7 mouse cellular contexts compared by ENCODE assay signal in genomic region chr8:78509273-78510031, GRCm38 (mm10). TPM values are rescaled to one million over a fixed set of nuclear protein-coding genes. Genes with fewer than 3 reads are reported as not detected.
DNase-seq lines count a peak whose midpoint lies in the region; ATAC-seq and TF ChIP-seq lines count a peak whose summit lies in the region.

Gene Slc10a7, plus strand, starts transcription at chr8:78509346.

- H3K4me2 ChIP-seq in intestine, postnatal 0 days (replicated peaks; ENCODE audit: low read depth): peak within 1 kb of the TSS; percentile 100
- peak within 1 kb of the TSS; percentile 90 for H3K4me2 ChIP-seq in limb, embryonic 11.5 days (ENCODE audit: low read depth, severe bottlenecking)
- H3K4me2 ChIP-seq in midbrain, embryonic 13.5 days (replicated peaks): peak within 1 kb of the TSS; percentile 94

- H3K4me1 ChIP-seq in embryonic facial prominence, embryonic 10.5 days: peaks cover 18% of the 10 kb centered on the region
- no peaks in the 10 kb centered on the region for H3K4me1 ChIP-seq in intestine, postnatal 0 days (replicated peaks; ENCODE audit: control insufficient read depth, insufficient read depth, low read length)
- H3K4me1 ChIP-seq in limb, embryonic 11.5 days (ENCODE audit: control insufficient read depth, insufficient read depth, low read length): no peaks in the 10 kb centered on the region
- H3K4me1 ChIP-seq in midbrain, embryonic 13.5 days (replicated peaks): peaks cover 24% of the 10 kb centered on the region
- no peaks in the 10 kb centered on the region; the same call in 1 of the 2 replicates for H3K4me1 ChIP-seq in small intestine, adult 2 months (ENCODE audit: control insufficient read depth, insufficient read depth, insufficient read length, low read length)

- peaks cover 35% of the 10 kb centered on the region for H3K36me3 ChIP-seq in embryonic facial prominence, embryonic 10.5 days (replicated peaks)
- H3K36me3 ChIP-seq in intestine, postnatal 0 days (ENCODE audit: control insufficient read depth, insufficient read depth): peaks cover 3% of the 10 kb centered on the region; the same call in 1 of the 2 replicates
- H3K36me3 ChIP-seq in limb, embryonic 11.5 days (ENCODE audit: control insufficient read depth, insufficient read depth, low read length): peaks cover 8% of the 10 kb centered on the region; the same call in 1 of the 2 replicates
- H3K36me3 ChIP-seq in midbrain, embryonic 13.5 days: peaks cover 17% of the 10 kb centered on the region
- no peaks in the 10 kb centered on the region; the same call in 1 of the 2 replicates for H3K36me3 ChIP-seq in small intestine, adult 2 months (ENCODE audit: control insufficient read depth, insufficient read depth, low read length)

- H3K27ac ChIP-seq in embryonic facial prominence, embryonic 10.5 days (replicated peaks): peak within 1 kb of the TSS; percentile 100
- H3K27ac ChIP-seq in intestine, postnatal 0 days (ENCODE audit: low read depth, low read length): peak within 1 kb of the TSS; percentile 96
- peak within 1 kb of the TSS; percentile 91 for H3K27ac ChIP-seq in limb, embryonic 11.5 days (replicated peaks; ENCODE audit: low read depth, low read length)
- H3K27ac ChIP-seq in midbrain, embryonic 13.5 days: peak within 1 kb of the TSS; percentile 98
- H3K27ac ChIP-seq in small intestine, adult 2 months (ENCODE audit: insufficient read depth, low read depth, low read length): peak within 1 kb of the TSS; percentile 82

- peak within 1 kb of the TSS; percentile 96 for H3K4me3 ChIP-seq in embryonic facial prominence, embryonic 10.5 days
- H3K4me3 ChIP-seq in intestine, postnatal 0 days (ENCODE audit: low read depth, low read length): peak within 1 kb of the TSS; percentile 94
- peak within 1 kb of the TSS; percentile 93 for H3K4me3 ChIP-seq in limb, embryonic 11.5 days (ENCODE audit: low read depth, low read length)
- H3K4me3 ChIP-seq in midbrain, embryonic 13.5 days (replicated peaks): peak within 1 kb of the TSS; percentile 95
- peak within 1 kb of the TSS; percentile 80 for H3K4me3 ChIP-seq in small intestine, adult 2 months (ENCODE audit: low read depth, low read length)

- under 1% methylated on average over 51 of the region's 51 CpGs for WGBS in embryonic facial prominence, embryonic 10.5 days
- under 1% methylated on average over 51 of the region's 51 CpGs for WGBS in intestine, postnatal 0 days
- WGBS in limb, embryonic 11.5 days: under 1% methylated on average over 51 of the region's 51 CpGs
- WGBS in midbrain, embryonic 13.5 days: under 1% methylated on average over 51 of the region's 51 CpGs
- WGBS in small intestine, adult 2 months: under 1% methylated on average over 51 of the region's 51 CpGs

- no peak for TF ChIP-seq POLR2A in small intestine, adult 2 months (IDR thresholded peaks at IDR 0.05; ENCODE audit: low read depth, low read length)

- H3K9me3 ChIP-seq in embryonic facial prominence, embryonic 10.5 days: peaks cover 8% of the 10 kb centered on the region; the same call in 1 of the 2 replicates
- H3K9me3 ChIP-seq in intestine, postnatal 0 days (ENCODE audit: control insufficient read depth): no peaks in the 10 kb centered on the region
- no peaks in the 10 kb centered on the region for H3K9me3 ChIP-seq in limb, embryonic 11.5 days (ENCODE audit: control insufficient read depth, low read length)
- no peaks in the 10 kb centered on the region for H3K9me3 ChIP-seq in midbrain, embryonic 13.5 days

- ATAC-seq in granulocyte monocyte progenitor cell, adult 5-6 weeks (replicated peaks; ENCODE audit: poor library complexity, severe bottlenecking): peak; percentile 72
- ATAC-seq in intestine, postnatal 0 days: peak; percentile 93
- ATAC-seq in limb, embryonic 11.5 days (ENCODE audit: insufficient number of reproducible peaks, low FRiP score, low TSS enrichment, low read depth): peak; percentile 96
- ATAC-seq in midbrain, embryonic 13.5 days: peak; percentile 98

- DNase-seq in adrenal gland, postnatal 10 days: peak; percentile 88
- DNase-seq in embryonic facial prominence, embryonic 10.5 days (ENCODE audit: low spot score): peak; percentile 93
- peak; percentile 92 for DNase-seq in limb, embryonic 11.5 days (ENCODE audit: low spot score)

- H3K27me3 ChIP-seq in embryonic facial prominence, embryonic 10.5 days (replicated peaks; ENCODE audit: low read depth, poor library complexity, severe bottlenecking): no peaks in the 10 kb centered on the region
- no peaks in the 10 kb centered on the region for H3K27me3 ChIP-seq in intestine, postnatal 0 days (replicated peaks; ENCODE audit: control insufficient read depth, insufficient read depth, low read length)
- no peaks in the 10 kb centered on the region for H3K27me3 ChIP-seq in limb, embryonic 11.5 days (ENCODE audit: control insufficient read depth, insufficient read depth, low read length)
- H3K27me3 ChIP-seq in midbrain, embryonic 13.5 days: no peaks in the 10 kb centered on the region
- no peaks in the 10 kb centered on the region for H3K27me3 ChIP-seq in small intestine, adult 2 months (ENCODE audit: control insufficient read depth, insufficient read depth, low read length)

- H3K9ac ChIP-seq in intestine, postnatal 0 days (ENCODE audit: low read depth, low read length): peak within 1 kb of the TSS; percentile 94
- peak within 1 kb of the TSS; percentile 100 for H3K9ac ChIP-seq in limb, embryonic 11.5 days (ENCODE audit: low read length)
- peak within 1 kb of the TSS; percentile 99 for H3K9ac ChIP-seq in midbrain, embryonic 13.5 days (replicated peaks)

- TF ChIP-seq CTCF in intestine, postnatal 0 days (IDR thresholded peaks at IDR 0.05; ENCODE audit: low read depth): no peak
- no peak for TF ChIP-seq CTCF in small intestine, adult 2 months (IDR thresholded peaks at IDR 0.05; ENCODE audit: extremely low read depth, insufficient read length, insufficient replicate concordance, low read depth, low read length)

RNA-seq across cellular contexts. Expression of gene Slc10a7, which starts in this region (rescaled TPM):
- 10 to 100 TPM; 15.8 to 16.0 TPM for total RNA-seq in adrenal gland, postnatal 10 days (2021)
- polyA plus RNA-seq in embryonic facial prominence, embryonic 10.5 days (2016; fragmentation: Nextera tagmentation; extraction: Ambion mirVana): 10.1 and 10.9 TPM in 2 replicates
- 24.0 and 27.9 TPM in 2 replicates for total RNA-seq in granulocyte monocyte progenitor cell, adult 5-6 weeks (2014; fragmentation: Nextera tagmentation)
- 21.3 and 25.1 TPM in 2 replicates for total RNA-seq in granulocyte monocyte progenitor cell, adult 5-6 weeks (2017)
- 7.4 and 7.5 TPM in 2 replicates for polyA plus RNA-seq in intestine, postnatal 0 days (2015; fragmentation: Nextera tagmentation; extraction: Ambion mirVana)
- polyA plus RNA-seq in limb, embryonic 11.5 days (2014; fragmentation: Nextera tagmentation; extraction: Ambion mirVana): 10.0 and 10.3 TPM in 2 replicates
- polyA plus RNA-seq in midbrain, embryonic 13.5 days (2015; fragmentation: Nextera tagmentation; extraction: Ambion mirVana): 12.9 and 13.1 TPM in 2 replicates
- polyA plus RNA-seq in small intestine, adult 2 months (2012; rRNA removed): 4.7 and 5.2 TPM in 2 replicates

Comparison
In these comparisons a context has a peak if more than half of its experiments do, and no peak if none do; other contexts are left out.
1. Peak in every context shown above with its lines: DNase-seq, ATAC-seq, H3K4me3 ChIP-seq and H3K27ac ChIP-seq.